ENCODE assay signal across 27 mouse cellular contexts in genomic region chr13:97463798-97464197, GRCm38 (mm10).
DNase-seq lines count a peak whose midpoint lies in the region; ATAC-seq and TF ChIP-seq lines count a peak whose summit lies in the region.
"Had no signal": no experiment of that assay in that cellular context is flagged by ENCODE, and none has a peak within 500 bp of the region (broad histone marks: within the 10 kb centered on the region; RNA-seq: fewer than 3 reads in every experiment).

No protein-coding gene starts in this region.

- no peak for ATAC-seq in G1E (ENCODE audit: extremely low read depth, insufficient number of reproducible peaks, low FRiP score, poor library complexity, severe bottlenecking)
- no peak for ATAC-seq in liver, embryonic 14.5 days (ENCODE audit: insufficient read depth)
- ATAC-seq in midbrain, embryonic 13.5 days, result no peak
- ATAC-seq in intestine, embryonic 15.5 days, result no peak
- ATAC-seq: forebrain, embryonic 14.5 days; lung, postnatal 0 days; midbrain, embryonic 16.5 days had no signal

- no peak for TF ChIP-seq CTCF in CH12.LX (conservative IDR thresholded peaks at IDR 0.05 in 1 of 2, IDR thresholded peaks at IDR 0.05 in 1 of 2; ENCODE audit: low read depth in 2 of 2, low read length in 2 of 2)
- no peak for TF ChIP-seq CTCF in G1E (IDR thresholded peaks at IDR 0.05; ENCODE audit: low read depth, low read length)
- no peak for TF ChIP-seq CTCF in liver, embryonic 14.5 days (IDR thresholded peaks at IDR 0.05; ENCODE audit: low read depth)

- DNase-seq in CH12.LX (ENCODE audit: extremely low read depth) (no peak), G1E (ENCODE audit: low spot score) (no peak)
- DNase-seq in c-Kit-positive CD71-positive TER-119-positive erythroid progenitor cells, embryonic 14.5 days (ENCODE audit: low spot score), result peak; percentile 59
- DNase-seq in liver, embryonic 14.5 days (ENCODE audit: low read depth in 3 of 3, low spot score in 3 of 3), result peak; percentile 55 to 65 (median 61)
- DNase-seq in thymus, postnatal 0 days (ENCODE audit: low spot score), result no peak
- DNase-seq: adrenal gland, adult 2 months; B cell, adult 2 months; cerebellum, adult 8-10 months; cerebellum, postnatal 36 days; embryo, embryonic 11 days; gastrocnemius, adult 2 months; kidney, adult 9 months; kidney, postnatal 25 days; right cerebral cortex, adult 18-20 months; spleen, adult 18-20 months; thymus, postnatal 25 days had no signal

- TF ChIP-seq POLR2A in CH12.LX (IDR thresholded peaks at IDR 0.05; ENCODE audit: low read depth, low read length), result no peak

- dilution Hi-C loops in CH12.LX (cut with MboI; ENCODE audit: extremely low pct_ligation_motif_present, extremely low pct_unique_long_range_greater_than_20kb, low sequenced_read_pairs), result no loop called here

- peaks cover 25% of the 10 kb centered on the region for H3K9me3 ChIP-seq in CH12.LX (replicated peaks; ENCODE audit: low read length)
- no peaks in the 10 kb centered on the region for H3K9me3 ChIP-seq in G1E (replicated peaks)
- H3K9me3 ChIP-seq in liver, embryonic 14.5 days (ENCODE audit: control insufficient read depth, low read length), result no peaks in the 10 kb centered on the region
- H3K9me3 ChIP-seq in midbrain, embryonic 13.5 days, result no peaks in the 10 kb centered on the region
- H3K9me3 ChIP-seq in intestine, embryonic 15.5 days, result no peaks in the 10 kb centered on the region
- H3K9me3 ChIP-seq: embryonic facial prominence, embryonic 13.5 days; hindbrain, embryonic 12.5 days; limb, embryonic 10.5 days had no signal

- H3K4me1 ChIP-seq in CH12.LX (ENCODE audit: control insufficient read depth in 1 of 2, insufficient read depth in 2 of 2), result peaks cover 0 to 8% of the 10 kb centered on the region in 2 experiments; a peak in 2 of 4 replicates
- H3K4me1 ChIP-seq in G1E (ENCODE audit: insufficient read depth, low read depth, low read length), result peaks cover 73% of the 10 kb centered on the region
- peaks cover 43 to 55% of the 10 kb centered on the region in 2 experiments for H3K4me1 ChIP-seq in liver, embryonic 14.5 days (replicated peaks; ENCODE audit: control insufficient read depth in 2 of 2, insufficient read depth in 2 of 2, low read length in 1 of 2)
- H3K4me1 ChIP-seq in midbrain, embryonic 13.5 days (replicated peaks), result peaks cover 2% of the 10 kb centered on the region
- no peaks in the 10 kb centered on the region; the same call in 1 of the 2 replicates for H3K4me1 ChIP-seq in intestine, embryonic 15.5 days (replicated peaks)
- H3K4me1 ChIP-seq: embryonic facial prominence, embryonic 13.5 days; hindbrain, embryonic 12.5 days; limb, embryonic 10.5 days had no signal

- H3K79me2 ChIP-seq in CH12.LX (replicated peaks; ENCODE audit: control insufficient read depth, extremely low read depth, insufficient read depth, poor library complexity, severe bottlenecking), result no peaks in the 10 kb centered on the region

- TF ChIP-seq RAD21 in CH12.LX (IDR thresholded peaks at IDR 0.05; ENCODE audit: low read depth, low read length), result no peak

- H3K9ac ChIP-seq in CH12.LX (ENCODE audit: insufficient read depth, low read depth), result no peak overlapping the region
- H3K9ac ChIP-seq in liver, embryonic 14.5 days (replicated peaks), result no peak overlapping the region
- no peak overlapping the region for H3K9ac ChIP-seq in midbrain, embryonic 13.5 days (replicated peaks)
- H3K9ac ChIP-seq in intestine, embryonic 15.5 days, result no peak overlapping the region
- H3K9ac ChIP-seq: embryonic facial prominence, embryonic 13.5 days; hindbrain, embryonic 12.5 days had no signal

- in situ Hi-C loops in CH12.LX (cut with MboI; ENCODE audit: low pct_ligation_motif_present, low pct_unique_long_range_greater_than_20kb, low sequenced_read_pairs), result no loop called here

- TF ChIP-seq EP300 in CH12.LX (IDR thresholded peaks at IDR 0.05; ENCODE audit: low read length), result no peak
- no peak for TF ChIP-seq EP300 in liver, embryonic 14.5 days (IDR thresholded peaks at IDR 0.05; ENCODE audit: low read depth)

- H3K4me3 ChIP-seq in CH12.LX (replicated peaks in 1 of 3; ENCODE audit: low read depth in 2 of 3, low read length in 2 of 3, poor library complexity in 1 of 3) (no peak overlapping the region), G1E (ENCODE audit: low read depth, low read length) (peak overlapping the region; percentile 4; the same call in 1 of the 2 replicates)
- no peak overlapping the region for H3K4me3 ChIP-seq in liver, embryonic 14.5 days (ENCODE audit: insufficient read depth in 1 of 2, low read depth in 2 of 2, low read length in 2 of 2)
- no peak overlapping the region for H3K4me3 ChIP-seq in midbrain, embryonic 13.5 days (replicated peaks)
- no peak overlapping the region for H3K4me3 ChIP-seq in intestine, embryonic 15.5 days (replicated peaks)
- H3K4me3 ChIP-seq: embryonic facial prominence, embryonic 13.5 days; gastrocnemius, adult 2 months; hindbrain, embryonic 12.5 days; layer of hippocampus, adult 2 months; limb, embryonic 10.5 days; myocyte had no signal

- H3K27ac ChIP-seq in CH12.LX (ENCODE audit: insufficient read depth, low read depth), result no peak overlapping the region
- H3K27ac ChIP-seq in liver, embryonic 14.5 days, result peak overlapping the region; percentile 34
- H3K27ac ChIP-seq in midbrain, embryonic 13.5 days, result no peak overlapping the region
- no peak overlapping the region for H3K27ac ChIP-seq in intestine, embryonic 15.5 days
- H3K27ac ChIP-seq: embryonic facial prominence, embryonic 13.5 days; gastrocnemius, adult 2 months; hindbrain, embryonic 12.5 days; limb, embryonic 10.5 days; macrophage had no signal

- WGBS in liver, embryonic 14.5 days (ENCODE audit: insufficient replicate concordance), result 27% methylated on average over 7 of the region's 8 CpGs
- 91% methylated on average over 8 of the region's 8 CpGs for WGBS in midbrain, embryonic 13.5 days
- 80% methylated on average over 8 of the region's 8 CpGs for WGBS in intestine, embryonic 15.5 days

- no peaks in the 10 kb centered on the region for H3K27me3 ChIP-seq in CH12.LX (replicated peaks)
- 0 out of 2 replicates have a peak, but pooled peaks cover 4% of the 10 kb centered on the region for H3K27me3 ChIP-seq in G1E (ENCODE audit: insufficient read depth, low read length)
- H3K27me3 ChIP-seq in liver, embryonic 14.5 days (ENCODE audit: control insufficient read depth, insufficient read depth, low read length), result no peaks in the 10 kb centered on the region
- no peaks in the 10 kb centered on the region for H3K27me3 ChIP-seq in midbrain, embryonic 13.5 days
- no peaks in the 10 kb centered on the region for H3K27me3 ChIP-seq in intestine, embryonic 15.5 days (replicated peaks)
- H3K27me3 ChIP-seq: embryonic facial prominence, embryonic 13.5 days; hindbrain, embryonic 12.5 days had no signal

- no peak overlapping the region for H3K4me2 ChIP-seq in CH12.LX (ENCODE audit: insufficient read depth, low read depth, poor library complexity, severe bottlenecking)
- H3K4me2 ChIP-seq in liver, embryonic 14.5 days (ENCODE audit: low read depth), result peak overlapping the region; percentile 69
- no peak overlapping the region for H3K4me2 ChIP-seq in midbrain, embryonic 13.5 days (replicated peaks)
- no peak overlapping the region for H3K4me2 ChIP-seq in intestine, embryonic 15.5 days (replicated peaks)
- H3K4me2 ChIP-seq: embryonic facial prominence, embryonic 13.5 days; hindbrain, embryonic 12.5 days had no signal

- H3K36me3 ChIP-seq in CH12.LX (replicated peaks in 1 of 2; ENCODE audit: control insufficient read depth in 1 of 2, insufficient read depth in 1 of 2, low read length in 1 of 2), result no peaks in the 10 kb centered on the region
- H3K36me3 ChIP-seq in G1E (replicated peaks), result no peaks in the 10 kb centered on the region
- H3K36me3 ChIP-seq in liver, embryonic 14.5 days (replicated peaks; ENCODE audit: control insufficient read depth, insufficient read depth, low read depth), result no peaks in the 10 kb centered on the region
- H3K36me3 ChIP-seq in midbrain, embryonic 13.5 days, result no peaks in the 10 kb centered on the region
- H3K36me3 ChIP-seq in intestine, embryonic 15.5 days, result no peaks in the 10 kb centered on the region
- H3K36me3 ChIP-seq: embryonic facial prominence, embryonic 13.5 days; hindbrain, embryonic 12.5 days; limb, embryonic 10.5 days had no signal

TF ChIP-seq in CH12.LX, 34 proteins besides CTCF, POLR2A, EP300 and RAD21:
- peak; percentile 34 for TF ChIP-seq USF2 (conservative IDR thresholded peaks at IDR 0.05; ENCODE audit: low read depth, low read length)
- peak; percentile 60 for TF ChIP-seq USF1 (IDR thresholded peaks at IDR 0.05; ENCODE audit: low read depth, low read length)
- no peak for TF ChIP-seq MAX (IDR thresholded peaks at IDR 0.05; ENCODE audit: low read length)
- TF ChIP-seq NRF1 (IDR thresholded peaks at IDR 0.05; ENCODE audit: low read depth, low read length), result no peak
- TF ChIP-seq BHLHE40 (IDR thresholded peaks at IDR 0.05; ENCODE audit: low read depth, low read length), result 0 out of 2 replicates have a peak, but pooled peaks have one; percentile 12

Comparison
In these comparisons a context has a peak if more than half of its experiments do, and no peak if none do; other contexts are left out.
1. DNase-seq: peak in c-Kit-positive CD71-positive TER-119-positive erythroid progenitor cells, embryonic 14.5 days (single experiment) and liver, embryonic 14.5 days (3 of 3); none in CH12.LX (single experiment), G1E (single experiment) and thymus, postnatal 0 days (single experiment).